28 mouse cellular contexts compared by ENCODE assay signal in the genomic region with DNA sequence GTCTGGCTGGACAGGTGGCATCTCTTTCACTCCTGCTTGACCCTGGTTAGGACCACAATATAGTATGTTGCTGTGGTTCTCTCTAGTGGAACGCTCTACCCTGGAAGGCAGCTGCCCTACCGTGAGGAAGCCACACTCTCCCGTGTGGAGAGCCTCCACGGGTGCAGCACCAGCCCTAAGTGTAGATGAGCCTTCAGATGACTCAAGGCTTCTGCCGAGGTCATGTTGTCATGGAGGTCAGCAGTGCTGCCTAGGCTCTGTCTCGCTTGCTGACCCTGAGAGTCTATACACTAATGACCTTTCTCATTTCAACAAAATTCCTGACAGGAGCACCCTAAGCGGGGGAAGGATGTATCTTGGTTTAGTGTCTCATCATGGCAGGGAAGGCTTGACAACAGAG.
"Had no signal": no experiment of that assay in that cellular context is flagged by ENCODE, and none has a peak within 500 bp of the region (broad histone marks: within the 10 kb centered on the region; RNA-seq: fewer than 3 reads in every experiment).

No protein-coding gene starts in this region.

- H3K36me3 ChIP-seq: lung, embryonic 15.5 days; midbrain, embryonic 15.5 days; neural tube, embryonic 12.5 days had no signal

- H3K27me3 ChIP-seq: limb, embryonic 12.5 days; limb, embryonic 13.5 days; limb, embryonic 15.5 days; liver, embryonic 12.5 days; liver, embryonic 13.5 days; liver, embryonic 15.5 days; lung, embryonic 15.5 days; megakaryocyte, embryonic 14.5 days; midbrain, embryonic 12.5 days; midbrain, embryonic 13.5 days; midbrain, embryonic 15.5 days; neural tube, embryonic 12.5 days; neural tube, embryonic 13.5 days had no signal

- H3K4me1 ChIP-seq: liver, embryonic 15.5 days had no signal

- H3K27ac ChIP-seq: limb, embryonic 10.5 days; limb, embryonic 12.5 days; limb, embryonic 13.5 days; limb, embryonic 15.5 days; liver, embryonic 12.5 days; liver, embryonic 13.5 days; liver, embryonic 14.5 days; liver, embryonic 15.5 days; lung, embryonic 15.5 days; macrophage; midbrain, embryonic 10.5 days; midbrain, embryonic 12.5 days; midbrain, embryonic 13.5 days; midbrain, embryonic 15.5 days; neural tube, embryonic 12.5 days; neural tube, embryonic 13.5 days had no signal

- H3K4me2 ChIP-seq: limb, embryonic 12.5 days; limb, embryonic 13.5 days; limb, embryonic 15.5 days; liver, embryonic 11.5 days; liver, embryonic 12.5 days; liver, embryonic 13.5 days; liver, embryonic 15.5 days; lung, embryonic 14.5 days; lung, embryonic 15.5 days; midbrain, embryonic 11.5 days; midbrain, embryonic 12.5 days; midbrain, embryonic 13.5 days; midbrain, embryonic 15.5 days; neural tube, embryonic 12.5 days; neural tube, embryonic 13.5 days had no signal

- H3K4me3 ChIP-seq: limb, embryonic 10.5 days; limb, embryonic 12.5 days; limb, embryonic 13.5 days; limb, embryonic 15.5 days; liver, embryonic 12.5 days; liver, embryonic 13.5 days; liver, embryonic 15.5 days; lung, embryonic 15.5 days; megakaryocyte, embryonic 14.5 days; midbrain, embryonic 10.5 days; midbrain, embryonic 12.5 days; midbrain, embryonic 13.5 days; midbrain, embryonic 15.5 days; myocyte; neural tube, embryonic 12.5 days; neural tube, embryonic 13.5 days had no signal

- DNase-seq: liver; liver, embryonic 13.5 days; liver, postnatal 0 days; lung, adult 18-20 months; lung, adult 2 months; lung, postnatal 36 days had no signal

- H3K9me3 ChIP-seq: limb, embryonic 10.5 days; limb, embryonic 12.5 days; limb, embryonic 13.5 days; limb, embryonic 15.5 days; liver, embryonic 12.5 days; liver, embryonic 13.5 days; liver, embryonic 15.5 days; lung, embryonic 15.5 days; midbrain, embryonic 10.5 days; midbrain, embryonic 12.5 days; midbrain, embryonic 13.5 days; midbrain, embryonic 15.5 days; neural tube, embryonic 12.5 days; neural tube, embryonic 13.5 days had no signal

- H3K9ac ChIP-seq: limb, embryonic 12.5 days; limb, embryonic 13.5 days; limb, embryonic 15.5 days; liver, embryonic 12.5 days; liver, embryonic 13.5 days; liver, embryonic 14.5 days; liver, embryonic 15.5 days; liver, postnatal 0 days; lung, embryonic 14.5 days; lung, embryonic 15.5 days; midbrain, embryonic 12.5 days; midbrain, embryonic 13.5 days; midbrain, embryonic 15.5 days; neural tube, embryonic 12.5 days; neural tube, embryonic 13.5 days had no signal

- ATAC-seq: liver, embryonic 12.5 days; liver, postnatal 0 days; lung, postnatal 0 days; midbrain, embryonic 13.5 days; midbrain, embryonic 15.5 days; midbrain, embryonic 16.5 days had no signal
